Mouse (Mus musculus): ENCODE measurements around the gene Cachd1.

DNA sequence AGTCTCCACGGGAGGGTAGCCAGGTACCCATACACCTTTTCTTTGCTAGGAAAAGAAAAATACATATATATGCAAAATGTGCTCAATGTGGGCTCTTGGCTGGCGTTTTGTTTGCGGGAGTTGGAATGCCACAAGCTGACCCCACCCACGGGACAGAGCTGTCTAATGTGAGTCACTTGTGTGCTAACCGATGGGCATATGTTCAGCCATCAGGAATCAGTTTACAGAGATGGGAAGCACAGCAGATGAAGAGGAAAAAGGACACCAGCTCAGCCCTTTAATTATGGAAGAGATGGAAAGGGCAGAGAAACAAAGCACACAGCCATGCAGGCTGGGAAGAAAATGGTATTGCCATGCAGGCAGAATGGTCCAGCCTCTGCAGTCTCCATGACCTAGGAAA, 250.1 kb downstream of the Cachd1 start:
- TF ChIP-seq CTCF (IDR thresholded peaks at IDR 0.05; ENCODE audit: control insufficient read depth, insufficient read depth, low read length) (no peak), POLR2A (IDR thresholded peaks at IDR 0.05; ENCODE audit: borderline replicate concordance, control insufficient read depth, low read depth, low read length) (no peak)
